Mouse (Mus musculus) frontal cortex, postnatal 36 days (tissue): ENCODE data around the gene Cd69.

Source experiments
- DNase-seq, 2 experiments: peaks; one replicate each; pipeline ENCODE4 v3.0.0; 2022; ENCODE audit warnings: low spot score in 2 of 2

Gene Cd69

GRCm38 (mm10) chr6:129225078-129225477, 50.2 kb downstream of the Cd69 start:
- no peak for DNase-seq

- DNase-seq: no peak
Measured at GRCm38 (mm10) chr6:129224090-129224489, 51.1 kb downstream of the Cd69 start.

- DNase-seq: no peak
Measured at GRCm38 (mm10) chr6:129223611-129224010, 51.6 kb downstream of the Cd69 start.

- DNase-seq: no peak
Measured at GRCm38 (mm10) chr6:129222188-129222800, 52.9 kb downstream of the Cd69 start.

- DNase-seq: no peak
Measured at GRCm38 (mm10) chr6:129221053-129221452, 54.2 kb downstream of the Cd69 start.

GRCm38 (mm10) chr6:129219897-129220517, 55.2 kb downstream of the Cd69 start:
- no peak for DNase-seq

GRCm38 (mm10) chr6:129218191-129218696, 57.0 kb downstream of the Cd69 start:
- no peak for DNase-seq
